Mouse (Mus musculus): ENCODE results near the gene Fermt2. TPM values are rescaled to one million over a fixed set of nuclear protein-coding genes. Genes with fewer than 3 reads are reported as not detected.

Gene Fermt2
- polyA plus RNA-seq, 1 experiment from 2014 or later = 88.1 TPM

DNA sequence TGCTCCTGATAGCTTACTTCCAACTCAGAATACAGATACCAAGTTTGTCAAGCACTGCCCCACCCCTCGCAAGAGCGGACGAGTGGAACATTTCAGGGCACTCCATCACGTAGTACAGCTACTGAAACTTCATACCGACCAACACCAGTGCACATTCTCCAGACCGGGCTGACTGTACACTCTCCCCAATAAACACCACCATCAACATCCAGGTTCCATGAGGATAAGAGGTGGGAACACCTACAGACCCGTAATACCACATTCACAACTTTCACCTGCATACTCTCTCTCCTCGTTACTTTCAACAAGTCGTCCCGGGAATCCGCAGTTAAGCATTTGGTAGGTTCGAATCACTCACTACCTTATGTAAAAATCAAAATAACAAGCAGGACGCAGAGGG lies 1.1 kb downstream of the Fermt2 start:
- Histone ChIP-seq H3K9ac (ENCODE audit: low read depth, low read length) (peak overlapping the region; percentile 83), H3K4me3 (ENCODE audit: low read depth, low read length) (peak overlapping the region; percentile 73), H3K4me1 (replicated peaks; ENCODE audit: control insufficient read depth, insufficient read depth, low read length) (no peaks in the 10 kb centered on the region), H3K27ac (ENCODE audit: low read depth, low read length) (peak overlapping the region; percentile 94), H3K27me3 (ENCODE audit: control insufficient read depth, insufficient read depth, low read length) (no peaks in the 10 kb centered on the region), H3K9me3 (ENCODE audit: control insufficient read depth, low read length) (no peaks in the 10 kb centered on the region), H3K36me3 (ENCODE audit: control insufficient read depth, insufficient read depth, low read length) (no peaks in the 10 kb centered on the region), H3K4me2 (replicated peaks; ENCODE audit: low read depth, low read length) (peak overlapping the region; percentile 67)
- DNase-seq (ENCODE audit: low spot score) (peak; percentile 49), ATAC-seq (ENCODE audit: low FRiP score) (peak; percentile 31)
- WGBS = 0% methylated on average over 13 of the region's 13 CpGs

DNA sequence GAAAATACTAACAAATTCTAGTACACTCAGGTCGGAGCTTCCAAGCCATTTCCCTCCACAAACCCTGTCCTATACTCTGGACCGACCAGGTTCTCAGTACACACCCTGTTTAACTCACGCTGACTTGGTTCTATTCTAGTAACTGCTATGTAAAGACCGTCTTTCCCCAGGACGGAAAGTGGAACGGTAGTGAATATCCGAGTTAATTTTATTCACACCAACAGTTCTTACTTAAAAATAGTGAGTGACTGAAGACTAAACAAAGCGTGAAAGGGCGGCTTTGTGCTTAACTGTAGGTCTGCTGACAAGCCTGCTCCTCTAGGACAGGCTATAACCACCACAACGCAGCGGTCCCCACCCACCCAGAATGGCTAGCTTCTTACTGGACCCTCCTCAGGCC lies 14.1 kb downstream of the Fermt2 start:
- WGBS = 85% methylated on average over 11 of the region's 11 CpGs
- DNase-seq (ENCODE audit: low spot score) (no peak), ATAC-seq (ENCODE audit: low FRiP score) (no peak)
- H3K27ac ChIP-seq (ENCODE audit: low read depth, low read length) = no peak overlapping the region
- no peak overlapping the region for H3K4me2 ChIP-seq (replicated peaks; ENCODE audit: low read depth, low read length)
- H3K9ac ChIP-seq (ENCODE audit: low read depth, low read length) = no peak overlapping the region
- H3K27me3 ChIP-seq (ENCODE audit: control insufficient read depth, insufficient read depth, low read length) = no peaks in the 10 kb centered on the region
- no peaks in the 10 kb centered on the region for H3K9me3 ChIP-seq (ENCODE audit: control insufficient read depth, low read length)
- no peak overlapping the region for H3K4me3 ChIP-seq (ENCODE audit: low read depth, low read length)
- no peaks in the 10 kb centered on the region for H3K4me1 ChIP-seq (replicated peaks; ENCODE audit: control insufficient read depth, insufficient read depth, low read length)
- no peaks in the 10 kb centered on the region for H3K36me3 ChIP-seq (ENCODE audit: control insufficient read depth, insufficient read depth, low read length)

DNA sequence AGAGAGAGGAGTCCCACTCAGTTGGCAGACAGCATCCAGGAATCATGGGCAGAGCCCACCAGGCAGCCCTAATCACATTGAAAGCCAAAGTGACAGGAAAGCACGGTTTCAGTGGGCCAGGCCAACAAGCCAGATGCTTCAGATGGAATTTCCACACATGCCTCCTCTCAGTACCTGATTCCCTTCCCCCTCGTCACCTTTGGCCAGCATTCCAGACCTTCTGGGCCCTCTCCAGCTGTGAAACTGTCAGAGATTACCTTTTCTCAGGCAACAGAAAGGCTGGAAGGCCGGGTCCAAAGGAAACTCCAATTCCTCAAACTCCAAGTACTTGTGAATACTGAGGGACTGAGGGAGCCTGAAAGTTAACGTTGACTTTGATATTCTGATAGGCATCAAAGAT lies 19.1 kb downstream of the Fermt2 start:
- DNase-seq (ENCODE audit: low spot score) (no peak), ATAC-seq (ENCODE audit: low FRiP score) (no peak)
- no peak overlapping the region for H3K4me2 ChIP-seq (replicated peaks; ENCODE audit: low read depth, low read length)
- no peak overlapping the region for H3K9ac ChIP-seq (ENCODE audit: low read depth, low read length)
- WGBS = 52% methylated on average over 4 of the region's 4 CpGs
- H3K4me1 ChIP-seq (replicated peaks; ENCODE audit: control insufficient read depth, insufficient read depth, low read length) = peaks cover 3% of the 10 kb centered on the region
- no peaks in the 10 kb centered on the region for H3K36me3 ChIP-seq (ENCODE audit: control insufficient read depth, insufficient read depth, low read length)
- H3K9me3 ChIP-seq (ENCODE audit: control insufficient read depth, low read length) = no peaks in the 10 kb centered on the region
- H3K4me3 ChIP-seq (ENCODE audit: low read depth, low read length) = no peak overlapping the region
- no peaks in the 10 kb centered on the region for H3K27me3 ChIP-seq (ENCODE audit: control insufficient read depth, insufficient read depth, low read length)
- H3K27ac ChIP-seq (ENCODE audit: low read depth, low read length) = no peak overlapping the region

DNA sequence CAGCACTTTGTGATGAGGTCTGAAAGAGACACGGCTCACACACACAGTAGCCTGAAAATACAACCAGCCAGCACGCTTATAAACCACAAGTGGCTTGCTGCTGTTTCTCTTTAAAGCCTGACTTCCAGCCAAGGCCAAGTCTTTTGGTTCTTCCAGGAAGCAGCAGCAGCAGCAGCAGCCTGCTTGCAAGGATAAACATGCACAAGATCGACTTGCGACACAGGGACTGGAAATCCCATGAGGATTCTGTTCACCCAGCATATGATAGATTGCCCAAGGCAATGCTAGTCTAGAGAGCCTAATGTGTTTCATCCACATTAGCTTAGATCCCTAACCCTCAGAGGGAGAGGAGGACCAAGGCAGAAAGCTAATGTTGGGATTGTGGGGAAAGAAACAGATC lies 22.0 kb downstream of the Fermt2 start:
- Histone ChIP-seq H3K4me3 (ENCODE audit: low read depth, low read length) (no peak overlapping the region), H3K9ac (ENCODE audit: low read depth, low read length) (no peak overlapping the region), H3K36me3 (ENCODE audit: control insufficient read depth, insufficient read depth, low read length) (no peaks in the 10 kb centered on the region), H3K27ac (ENCODE audit: low read depth, low read length) (no peak overlapping the region), H3K27me3 (ENCODE audit: control insufficient read depth, insufficient read depth, low read length) (no peaks in the 10 kb centered on the region), H3K9me3 (ENCODE audit: control insufficient read depth, low read length) (no peaks in the 10 kb centered on the region), H3K4me1 (replicated peaks; ENCODE audit: control insufficient read depth, insufficient read depth, low read length) (peaks cover 3% of the 10 kb centered on the region), H3K4me2 (replicated peaks; ENCODE audit: low read depth, low read length) (no peak overlapping the region)
- 55% methylated on average over 4 of the region's 4 CpGs for WGBS
- ATAC-seq (ENCODE audit: low FRiP score) = no peak
- DNase-seq (ENCODE audit: low spot score) = no peak

DNA sequence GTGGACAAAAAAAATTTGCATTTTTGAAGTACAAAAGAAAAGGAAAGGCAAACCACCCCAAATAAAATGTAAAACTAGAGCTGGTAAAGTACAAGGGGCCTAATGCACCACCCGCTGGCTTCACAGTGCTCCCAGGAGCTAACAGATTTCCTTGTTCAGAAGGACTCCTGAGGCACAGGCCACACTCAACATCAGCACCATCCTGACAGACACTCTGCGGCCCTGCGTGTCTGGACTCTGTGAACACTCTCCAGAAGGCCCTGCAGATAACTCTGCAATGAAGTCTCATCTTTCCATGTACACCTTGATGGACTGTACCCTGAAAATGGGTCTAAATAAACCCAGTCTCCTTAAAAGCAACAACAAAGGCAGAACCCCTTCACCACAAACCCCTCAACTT lies 22.5 kb downstream of the Fermt2 start:
- no peak for DNase-seq (ENCODE audit: low spot score)
- H3K4me1 ChIP-seq (replicated peaks; ENCODE audit: control insufficient read depth, insufficient read depth, low read length) = peaks cover 3% of the 10 kb centered on the region
- no peak overlapping the region for H3K27ac ChIP-seq (ENCODE audit: low read depth, low read length)

DNA sequence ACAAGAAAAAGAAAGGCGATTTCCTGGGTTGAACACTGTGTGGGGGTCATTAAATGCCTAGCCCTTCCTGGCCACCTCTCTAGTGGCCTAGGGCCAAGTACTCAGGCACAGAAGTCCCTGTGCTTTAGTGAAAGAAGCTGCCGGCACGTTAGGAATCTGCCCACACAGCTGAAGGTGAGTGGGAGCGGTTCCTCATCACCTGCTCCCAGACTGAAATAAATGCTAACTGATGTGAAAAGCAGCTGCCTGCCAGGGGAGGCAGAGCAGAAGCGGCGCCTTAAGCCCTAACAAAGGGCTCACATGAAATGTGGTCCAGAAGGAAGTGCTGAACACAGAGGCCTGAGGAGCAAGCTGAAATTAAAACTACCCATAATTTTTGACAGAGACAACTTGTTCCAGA lies 22.9 kb downstream of the Fermt2 start:
- H3K4me1 ChIP-seq (replicated peaks; ENCODE audit: control insufficient read depth, insufficient read depth, low read length) = peaks cover 3% of the 10 kb centered on the region
- no peak overlapping the region for H3K4me3 ChIP-seq (ENCODE audit: low read depth, low read length)
- H3K27me3 ChIP-seq (ENCODE audit: control insufficient read depth, insufficient read depth, low read length) = no peaks in the 10 kb centered on the region
- no peaks in the 10 kb centered on the region for H3K9me3 ChIP-seq (ENCODE audit: control insufficient read depth, low read length)
- DNase-seq (ENCODE audit: low spot score) (no peak), ATAC-seq (ENCODE audit: low FRiP score) (no peak)
- no peak overlapping the region for H3K4me2 ChIP-seq (replicated peaks; ENCODE audit: low read depth, low read length)
- 49% methylated on average over 6 of the region's 6 CpGs for WGBS
- no peak overlapping the region for H3K27ac ChIP-seq (ENCODE audit: low read depth, low read length)
- no peaks in the 10 kb centered on the region for H3K36me3 ChIP-seq (ENCODE audit: control insufficient read depth, insufficient read depth, low read length)
- H3K9ac ChIP-seq (ENCODE audit: low read depth, low read length) = no peak overlapping the region

More for the DNA sequence above, 22.5 kb downstream of the Fermt2 start:
- Histone ChIP-seq H3K27me3 (ENCODE audit: control insufficient read depth, insufficient read depth, low read length) (no peaks in the 10 kb centered on the region), H3K36me3 (ENCODE audit: control insufficient read depth, insufficient read depth, low read length) (no peaks in the 10 kb centered on the region), H3K4me3 (ENCODE audit: low read depth, low read length) (no peak overlapping the region), H3K9me3 (ENCODE audit: control insufficient read depth, low read length) (no peaks in the 10 kb centered on the region), H3K4me2 (replicated peaks; ENCODE audit: low read depth, low read length) (no peak overlapping the region), H3K9ac (ENCODE audit: low read depth, low read length) (no peak overlapping the region)
- 65% methylated on average over 3 of the region's 3 CpGs for WGBS
- no peak for ATAC-seq (ENCODE audit: low FRiP score)

DNA sequence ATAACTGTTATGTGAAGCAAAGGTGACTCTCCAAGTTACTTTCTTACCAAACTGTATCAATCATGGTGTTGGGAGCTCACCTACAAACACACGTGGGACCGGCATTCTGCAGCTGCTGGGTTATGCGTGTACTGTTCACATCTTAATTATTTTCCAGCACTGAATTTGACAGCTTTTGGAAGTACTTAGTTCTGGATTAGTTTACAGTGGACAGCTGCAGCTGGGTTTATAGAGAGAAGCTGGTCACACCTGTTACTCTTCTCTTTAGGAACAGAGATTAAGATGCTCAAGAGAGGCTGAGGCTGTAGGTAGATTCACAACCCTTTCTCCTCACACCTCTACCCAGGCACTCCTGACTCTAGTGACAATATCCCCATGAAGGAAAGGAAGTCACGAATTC lies 23.8 kb downstream of the Fermt2 start:
- DNase-seq (ENCODE audit: low spot score) (no peak), ATAC-seq (ENCODE audit: low FRiP score) (no peak)
- H3K4me2 ChIP-seq (replicated peaks; ENCODE audit: low read depth, low read length) = no peak overlapping the region
- H3K4me1 ChIP-seq (replicated peaks; ENCODE audit: control insufficient read depth, insufficient read depth, low read length) = peaks cover 3% of the 10 kb centered on the region
- H3K9ac ChIP-seq (ENCODE audit: low read depth, low read length) = no peak overlapping the region
- H3K4me3 ChIP-seq (ENCODE audit: low read depth, low read length) = no peak overlapping the region
- H3K9me3 ChIP-seq (ENCODE audit: control insufficient read depth, low read length) = no peaks in the 10 kb centered on the region
- no peaks in the 10 kb centered on the region for H3K36me3 ChIP-seq (ENCODE audit: control insufficient read depth, insufficient read depth, low read length)
- no peaks in the 10 kb centered on the region for H3K27me3 ChIP-seq (ENCODE audit: control insufficient read depth, insufficient read depth, low read length)
- 90% methylated on average over 4 of the region's 4 CpGs for WGBS
- no peak overlapping the region for H3K27ac ChIP-seq (ENCODE audit: low read depth, low read length)

DNA sequence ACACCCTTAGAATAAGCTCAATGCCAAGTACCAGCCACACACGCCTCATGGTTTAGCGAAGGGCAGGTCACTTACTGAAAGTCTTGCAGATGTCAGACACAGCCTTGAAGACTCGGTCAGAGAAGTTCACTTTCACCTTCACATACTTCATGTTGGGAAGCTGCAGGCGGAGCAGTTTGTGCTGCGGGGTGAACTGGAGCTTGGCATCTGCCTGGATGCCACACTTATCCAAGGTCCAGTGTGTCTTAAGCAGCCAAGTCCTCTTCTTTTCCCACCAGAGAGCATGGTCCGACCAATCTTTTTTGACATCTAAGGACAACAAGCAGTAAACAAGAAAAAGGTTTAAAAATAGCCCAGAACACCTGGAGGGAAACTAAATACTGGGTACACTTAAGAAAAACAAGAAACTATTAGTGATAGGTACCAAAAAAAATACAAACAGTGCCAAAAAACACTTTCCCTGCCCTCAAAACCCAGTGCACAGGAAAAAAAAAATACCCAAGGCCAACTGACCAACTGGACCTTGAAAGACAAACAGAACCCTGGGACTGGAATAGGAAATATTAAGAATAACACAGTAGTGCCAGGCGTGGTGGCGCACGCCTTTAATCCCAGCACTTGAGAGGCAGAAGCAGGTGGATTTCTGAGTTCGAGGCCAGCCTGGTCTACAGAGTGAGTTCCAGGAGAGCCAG lies 25.4 kb downstream of the Fermt2 start:
- 88% methylated on average over 10 of the region's 10 CpGs for WGBS

DNA sequence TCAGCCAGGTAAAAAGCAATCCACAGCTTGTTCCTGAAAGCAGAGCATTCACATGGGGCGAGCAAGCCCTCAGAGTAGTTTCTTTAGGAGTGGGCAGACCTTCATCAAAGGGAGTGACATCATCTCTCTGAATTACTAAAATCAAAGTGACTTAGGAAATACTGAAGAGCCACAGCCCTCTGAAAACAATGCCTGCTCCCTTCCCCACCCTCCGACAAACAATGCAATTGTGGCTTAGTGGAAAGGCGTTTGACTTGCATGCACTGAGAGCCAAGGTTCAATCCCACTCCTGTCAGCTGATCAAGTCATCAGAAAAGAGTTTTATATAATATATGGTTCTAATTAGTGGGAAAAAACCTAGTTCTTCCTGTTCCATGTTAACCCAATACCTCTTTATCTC lies 26.0 kb downstream of the Fermt2 start:
- no peaks in the 10 kb centered on the region for H3K9me3 ChIP-seq (ENCODE audit: control insufficient read depth, low read length)

More for the DNA sequence above, 25.4 kb downstream of the Fermt2 start:
- ATAC-seq (ENCODE audit: low FRiP score) = no peak
- H3K9ac ChIP-seq (ENCODE audit: low read depth, low read length) = no peak overlapping the region
- H3K27me3 ChIP-seq (ENCODE audit: control insufficient read depth, insufficient read depth, low read length) = no peaks in the 10 kb centered on the region
- H3K4me3 ChIP-seq (ENCODE audit: low read depth, low read length) = no peak overlapping the region
- DNase-seq (ENCODE audit: low spot score) = no peak
- peaks cover 3% of the 10 kb centered on the region; the same call in 1 of the 2 replicates for H3K36me3 ChIP-seq (ENCODE audit: control insufficient read depth, insufficient read depth, low read length)
- no peak overlapping the region for H3K27ac ChIP-seq (ENCODE audit: low read depth, low read length)
- no peak overlapping the region for H3K4me2 ChIP-seq (replicated peaks; ENCODE audit: low read depth, low read length)
- peaks cover 3% of the 10 kb centered on the region for H3K4me1 ChIP-seq (replicated peaks; ENCODE audit: control insufficient read depth, insufficient read depth, low read length)
- H3K9me3 ChIP-seq (ENCODE audit: control insufficient read depth, low read length) = no peaks in the 10 kb centered on the region

More for the DNA sequence above, 26.0 kb downstream of the Fermt2 start:
- DNase-seq (ENCODE audit: low spot score) (no peak), ATAC-seq (ENCODE audit: low FRiP score) (no peak)
- Histone ChIP-seq H3K9ac (ENCODE audit: low read depth, low read length) (no peak overlapping the region), H3K4me1 (replicated peaks; ENCODE audit: control insufficient read depth, insufficient read depth, low read length) (peaks cover 3% of the 10 kb centered on the region), H3K36me3 (ENCODE audit: control insufficient read depth, insufficient read depth, low read length) (peaks cover 3% of the 10 kb centered on the region; the same call in 1 of the 2 replicates), H3K4me2 (replicated peaks; ENCODE audit: low read depth, low read length) (no peak overlapping the region), H3K27ac (ENCODE audit: low read depth, low read length) (no peak overlapping the region), H3K4me3 (ENCODE audit: low read depth, low read length) (no peak overlapping the region), H3K27me3 (ENCODE audit: control insufficient read depth, insufficient read depth, low read length) (no peaks in the 10 kb centered on the region)
- 80% methylated on average over 3 of the region's 3 CpGs for WGBS

Measured in hindbrain, embryonic 11.5 days (tissue).